Mouse (Mus musculus): ENCODE measurements around the gene Camsap1. TPM values are rescaled to one million over a fixed set of nuclear protein-coding genes. Genes with fewer than 3 reads are reported as not detected.

Camsap1 gene
- polyA plus RNA-seq, 1 experiment from 2014 or later, result 19.5 TPM

GRCm38 (mm10) chr2:25882276-25882675 lies 100.8 kb downstream of the Camsap1 start:
- WGBS, result 45% methylated on average over 1 of the region's 1 CpGs
- peaks cover 31% of the 10 kb centered on the region for H3K27me3 ChIP-seq
- no peak for ATAC-seq (ENCODE audit: insufficient number of reproducible peaks, low FRiP score, low TSS enrichment, low read depth)
- no peak overlapping the region for H3K4me3 ChIP-seq (replicated peaks)
- H3K4me2 ChIP-seq (replicated peaks), result no peak overlapping the region
- H3K36me3 ChIP-seq, result no peaks in the 10 kb centered on the region
- H3K9ac ChIP-seq, result no peak overlapping the region
- H3K27ac ChIP-seq (replicated peaks), result no peak overlapping the region
- H3K4me1 ChIP-seq, result peaks cover 8% of the 10 kb centered on the region; the same call in 1 of the 2 replicates
- H3K9me3 ChIP-seq (replicated peaks), result no peaks in the 10 kb centered on the region

GRCm38 (mm10) chr2:25879061-25879460 lies 104.0 kb downstream of the Camsap1 start:
- Histone ChIP-seq H3K36me3 (no peaks in the 10 kb centered on the region), H3K27ac (replicated peaks) (no peak overlapping the region), H3K4me2 (replicated peaks) (no peak overlapping the region), H3K4me1 (peaks cover 8% of the 10 kb centered on the region; the same call in 1 of the 2 replicates), H3K4me3 (replicated peaks) (no peak overlapping the region), H3K9me3 (replicated peaks) (no peaks in the 10 kb centered on the region), H3K27me3 (peaks cover 49% of the 10 kb centered on the region), H3K9ac (no peak overlapping the region)
- ATAC-seq (ENCODE audit: insufficient number of reproducible peaks, low FRiP score, low TSS enrichment, low read depth), result no peak
- WGBS, result 74% methylated on average over 4 of the region's 4 CpGs

- Histone ChIP-seq H3K9ac (no peak overlapping the region), H3K4me2 (replicated peaks) (no peak overlapping the region), H3K27ac (replicated peaks) (no peak overlapping the region), H3K4me3 (replicated peaks) (no peak overlapping the region), H3K27me3 (peaks cover 49% of the 10 kb centered on the region), H3K9me3 (replicated peaks) (no peaks in the 10 kb centered on the region), H3K4me1 (peaks cover 8% of the 10 kb centered on the region; the same call in 1 of the 2 replicates), H3K36me3 (no peaks in the 10 kb centered on the region)
- no peak for ATAC-seq (ENCODE audit: insufficient number of reproducible peaks, low FRiP score, low TSS enrichment, low read depth)
- 75% methylated on average over 2 of the region's 2 CpGs for WGBS
Measured at GRCm38 (mm10) chr2:25878516-25878915, 104.6 kb downstream of the Camsap1 start.

- Histone ChIP-seq H3K9me3 (replicated peaks) (no peaks in the 10 kb centered on the region), H3K4me3 (replicated peaks) (peak overlapping the region; percentile 38), H3K27me3 (peaks cover 49% of the 10 kb centered on the region), H3K9ac (no peak overlapping the region), H3K4me2 (replicated peaks) (peak overlapping the region; percentile 64), H3K27ac (replicated peaks) (no peak overlapping the region), H3K36me3 (no peaks in the 10 kb centered on the region), H3K4me1 (peaks cover 8% of the 10 kb centered on the region; the same call in 1 of the 2 replicates)
- WGBS, result 3% methylated on average over 49 of the region's 49 CpGs
- ATAC-seq (ENCODE audit: insufficient number of reproducible peaks, low FRiP score, low TSS enrichment, low read depth), result no peak
Measured at GRCm38 (mm10) chr2:25877736-25878268, 105.3 kb downstream of the Camsap1 start.

GRCm38 (mm10) chr2:25877250-25877735 lies 105.8 kb downstream of the Camsap1 start:
- Histone ChIP-seq H3K27ac (replicated peaks) (no peak overlapping the region), H3K4me2 (replicated peaks) (peak overlapping the region; percentile 64), H3K4me3 (replicated peaks) (peak overlapping the region; percentile 38), H3K36me3 (no peaks in the 10 kb centered on the region), H3K27me3 (peaks cover 49% of the 10 kb centered on the region), H3K9me3 (replicated peaks) (no peaks in the 10 kb centered on the region), H3K4me1 (peaks cover 8% of the 10 kb centered on the region; the same call in 1 of the 2 replicates), H3K9ac (no peak overlapping the region)
- 22% methylated on average over 7 of the region's 7 CpGs for WGBS
- no peak for ATAC-seq (ENCODE audit: insufficient number of reproducible peaks, low FRiP score, low TSS enrichment, low read depth)

Other genes starting within 250 kb of the Camsap1 start
- not detected in 2 replicates for gene Obp2b, start 246.3 kb downstream of the Camsap1 start, polyA plus RNA-seq (2015; fragmentation: Nextera tagmentation; extraction: Ambion mirVana)
- not detected in 2 replicates for gene Lcn3, start 217.7 kb downstream of the Camsap1 start, polyA plus RNA-seq (2015; fragmentation: Nextera tagmentation; extraction: Ambion mirVana)
- gene Lcn11, start 206.3 kb downstream of the Camsap1 start, polyA plus RNA-seq (2015; fragmentation: Nextera tagmentation; extraction: Ambion mirVana), result not detected in 2 replicates
- gene Gm13539, start 201.0 kb downstream of the Camsap1 start, polyA plus RNA-seq (2015; fragmentation: Nextera tagmentation; extraction: Ambion mirVana), result not detected in 2 replicates
- gene Glt6d1, start 167.4 kb downstream of the Camsap1 start, polyA plus RNA-seq (2015; fragmentation: Nextera tagmentation; extraction: Ambion mirVana), result not detected in 2 replicates
- not detected in 2 replicates for gene Lcn9, start 160.1 kb downstream of the Camsap1 start, polyA plus RNA-seq (2015; fragmentation: Nextera tagmentation; extraction: Ambion mirVana)
- not detected in 2 replicates for gene Sohlh1, start 136.0 kb downstream of the Camsap1 start, polyA plus RNA-seq (2015; fragmentation: Nextera tagmentation; extraction: Ambion mirVana)
- 0.32 and 0.42 TPM in 2 replicates for gene Kcnt1, start 119.5 kb downstream of the Camsap1 start, polyA plus RNA-seq (2015; fragmentation: Nextera tagmentation; extraction: Ambion mirVana)
- 93.8 and 97.1 TPM in 2 replicates for gene Ubac1, start 38.5 kb upstream of the Camsap1 start, polyA plus RNA-seq (2015; fragmentation: Nextera tagmentation; extraction: Ambion mirVana)
- gene Nacc2, start 139.9 kb upstream of the Camsap1 start, polyA plus RNA-seq (2015; fragmentation: Nextera tagmentation; extraction: Ambion mirVana), result 7.9 and 9.0 TPM in 2 replicates
- 1.3 and 1.8 TPM in 2 replicates for gene Lhx3, start 225.0 kb upstream of the Camsap1 start, polyA plus RNA-seq (2015; fragmentation: Nextera tagmentation; extraction: Ambion mirVana)

All from embryonic facial prominence, embryonic 15.5 days (tissue).